Mouse (Mus musculus): ENCODE results near the gene Olfr508. TPM values are rescaled to one million over a fixed set of nuclear protein-coding genes. Genes with fewer than 3 reads are reported as not detected.
"Not testable (repeated sequence)": the region's sequence is repeated elsewhere in the genome, so short reads cannot be mapped to it uniquely, and the experiment has no call there.

The Olfr508 gene
- polyA plus RNA-seq (2012; ENCODE audit: insufficient read depth, insufficient read length, low replicate concordance, missing spikeins), result not detected in 2 replicates

GRCm38 (mm10) chr7:108629694-108630093, at the start of gene Olfr508:
TSS of gene Olfr508 (plus strand) at chr7:108629994.
- H3K4me1 ChIP-seq (ENCODE audit: control insufficient read depth, insufficient read depth, low read length), result no peaks in the 10 kb centered on the region
- no peak within 1 kb of the TSS for H3K27ac ChIP-seq (ENCODE audit: insufficient read depth, low read depth, low read length)
- 86% methylated on average over 3 of the region's 3 CpGs for WGBS
- TF ChIP-seq POLR2A (IDR thresholded peaks at IDR 0.05; ENCODE audit: insufficient read depth, low read depth, low read length), result no peak
- no peak for TF ChIP-seq CTCF (IDR thresholded peaks at IDR 0.05; ENCODE audit: insufficient read depth, low read depth, low read length)
- no peak within 1 kb of the TSS for H3K4me3 ChIP-seq (ENCODE audit: insufficient read depth, low read depth, low read length)

- 96% methylated on average over 1 of the region's 1 CpGs for WGBS
These were observed 40.0 kb upstream of the Olfr508 start for GRCm38 (mm10) chr7:108589797-108590196.

GRCm38 (mm10) chr7:108601916-108602315, 27.9 kb upstream of the Olfr508 start:
- not testable (repeated sequence) for H3K4me3 ChIP-seq (ENCODE audit: insufficient read depth, low read depth, low read length); H3K27ac ChIP-seq (ENCODE audit: insufficient read depth, low read depth, low read length); H3K4me1 ChIP-seq (ENCODE audit: control insufficient read depth, insufficient read depth, low read length)
- 80% methylated on average over 3 of the region's 3 CpGs for WGBS

More at GRCm38 (mm10) chr7:108589797-108590196, 40.0 kb upstream of the Olfr508 start:
- TF ChIP-seq POLR2A (IDR thresholded peaks at IDR 0.05; ENCODE audit: insufficient read depth, low read depth, low read length) (no peak), CTCF (IDR thresholded peaks at IDR 0.05; ENCODE audit: insufficient read depth, low read depth, low read length) (no peak)
- Histone ChIP-seq H3K4me1 (ENCODE audit: control insufficient read depth, insufficient read depth, low read length) (no peaks in the 10 kb centered on the region), H3K27ac (ENCODE audit: insufficient read depth, low read depth, low read length) (no peak overlapping the region), H3K4me3 (ENCODE audit: insufficient read depth, low read depth, low read length) (no peak overlapping the region)

- TF ChIP-seq CTCF (IDR thresholded peaks at IDR 0.05; ENCODE audit: insufficient read depth, low read depth, low read length), result no peak
- TF ChIP-seq POLR2A (IDR thresholded peaks at IDR 0.05; ENCODE audit: insufficient read depth, low read depth, low read length), result no peak
- H3K4me1 ChIP-seq (ENCODE audit: control insufficient read depth, insufficient read depth, low read length), result no peaks in the 10 kb centered on the region
- no peak within 1 kb of the TSS for H3K4me3 ChIP-seq (ENCODE audit: insufficient read depth, low read depth, low read length)
- no peak within 1 kb of the TSS for H3K27ac ChIP-seq (ENCODE audit: insufficient read depth, low read depth, low read length)
These were observed 19.3 kb upstream of the Olfr508 start, which contains the start of gene Olfr506 for GRCm38 (mm10) chr7:108610487-108610886. TSS of gene Olfr506 (plus strand) at chr7:108610787.

GRCm38 (mm10) chr7:108614110-108614509, 15.7 kb upstream of the Olfr508 start:
- TF ChIP-seq CTCF (IDR thresholded peaks at IDR 0.05; ENCODE audit: insufficient read depth, low read depth, low read length) (no peak), POLR2A (IDR thresholded peaks at IDR 0.05; ENCODE audit: insufficient read depth, low read depth, low read length) (no peak)
- 88% methylated on average over 2 of the region's 2 CpGs for WGBS
- H3K4me1 ChIP-seq (ENCODE audit: control insufficient read depth, insufficient read depth, low read length), result no peaks in the 10 kb centered on the region
- no peak overlapping the region for H3K27ac ChIP-seq (ENCODE audit: insufficient read depth, low read depth, low read length)
- no peak overlapping the region for H3K4me3 ChIP-seq (ENCODE audit: insufficient read depth, low read depth, low read length)

GRCm38 (mm10) chr7:108616781-108617180, 13.0 kb upstream of the Olfr508 start:
- not testable (repeated sequence) for H3K27ac ChIP-seq (ENCODE audit: insufficient read depth, low read depth, low read length); H3K4me3 ChIP-seq (ENCODE audit: insufficient read depth, low read depth, low read length); H3K4me1 ChIP-seq (ENCODE audit: control insufficient read depth, insufficient read depth, low read length)
- WGBS, result 78% methylated on average over 3 of the region's 3 CpGs

GRCm38 (mm10) chr7:108621514-108621913, 8.3 kb upstream of the Olfr508 start, which contains the start of gene Olfr507:
TSS of gene Olfr507 (plus strand) at chr7:108621814.
- Histone ChIP-seq H3K4me3 (ENCODE audit: insufficient read depth, low read depth, low read length) (no peak within 1 kb of the TSS), H3K4me1 (ENCODE audit: control insufficient read depth, insufficient read depth, low read length) (no peaks in the 10 kb centered on the region), H3K27ac (ENCODE audit: insufficient read depth, low read depth, low read length) (no peak within 1 kb of the TSS)
- TF ChIP-seq CTCF (IDR thresholded peaks at IDR 0.05; ENCODE audit: insufficient read depth, low read depth, low read length) (no peak), POLR2A (IDR thresholded peaks at IDR 0.05; ENCODE audit: insufficient read depth, low read depth, low read length) (no peak)
- WGBS, result 76% methylated on average over 2 of the region's 2 CpGs

GRCm38 (mm10) chr7:108651806-108652205, 22.0 kb downstream of the Olfr508 start, which contains the start of gene Olfr509:
TSS of gene Olfr509 (minus strand) at chr7:108651906.
- TF ChIP-seq POLR2A (IDR thresholded peaks at IDR 0.05; ENCODE audit: insufficient read depth, low read depth, low read length), result no peak
- TF ChIP-seq CTCF (IDR thresholded peaks at IDR 0.05; ENCODE audit: insufficient read depth, low read depth, low read length), result no peak
- Histone ChIP-seq H3K4me3 (ENCODE audit: insufficient read depth, low read depth, low read length) (no peak within 1 kb of the TSS), H3K27ac (ENCODE audit: insufficient read depth, low read depth, low read length) (no peak within 1 kb of the TSS), H3K4me1 (ENCODE audit: control insufficient read depth, insufficient read depth, low read length) (no peaks in the 10 kb centered on the region)

GRCm38 (mm10) chr7:108662419-108662818, 32.6 kb downstream of the Olfr508 start:
- no peak overlapping the region for H3K27ac ChIP-seq (ENCODE audit: insufficient read depth, low read depth, low read length)
- TF ChIP-seq POLR2A (IDR thresholded peaks at IDR 0.05; ENCODE audit: insufficient read depth, low read depth, low read length) (no peak), CTCF (IDR thresholded peaks at IDR 0.05; ENCODE audit: insufficient read depth, low read depth, low read length) (no peak)
- no peaks in the 10 kb centered on the region for H3K4me1 ChIP-seq (ENCODE audit: control insufficient read depth, insufficient read depth, low read length)
- 83% methylated on average over 3 of the region's 3 CpGs for WGBS
- H3K4me3 ChIP-seq (ENCODE audit: insufficient read depth, low read depth, low read length), result no peak overlapping the region

GRCm38 (mm10) chr7:108666118-108666517, 36.3 kb downstream of the Olfr508 start, which contains the start of gene Olfr510:
TSS of gene Olfr510 (plus strand) at chr7:108666418.
- no peak within 1 kb of the TSS for H3K27ac ChIP-seq (ENCODE audit: insufficient read depth, low read depth, low read length)
- 95% methylated on average over 1 of the region's 1 CpGs for WGBS

More at GRCm38 (mm10) chr7:108666118-108666517, 36.3 kb downstream of the Olfr508 start, which contains the start of gene Olfr510:
- H3K4me1 ChIP-seq (ENCODE audit: control insufficient read depth, insufficient read depth, low read length), result no peaks in the 10 kb centered on the region
- TF ChIP-seq POLR2A (IDR thresholded peaks at IDR 0.05; ENCODE audit: insufficient read depth, low read depth, low read length) (no peak), CTCF (IDR thresholded peaks at IDR 0.05; ENCODE audit: insufficient read depth, low read depth, low read length) (no peak)
- no peak within 1 kb of the TSS for H3K4me3 ChIP-seq (ENCODE audit: insufficient read depth, low read depth, low read length)
